Mouse (Mus musculus) CH12.LX (cell line): ENCODE data around the gene Olfr1346. TPM values are rescaled to one million over a fixed set of nuclear protein-coding genes. Genes with fewer than 3 reads are reported as not detected.

Experiments used
- DNase-seq: peaks from one replicate; pipeline ENCODE4 v3.0.0-alpha.2; 2013; ENCODE audit errors: extremely low read depth
- H3K27ac ChIP-seq: 2 replicates; pipeline ENCODE4 v1.5.1; 2012; ENCODE audit warnings: low read depth, mild to moderate bottlenecking, control low read depth, moderate library complexity; ENCODE audit not compliant: insufficient read depth
- H3K27me3 ChIP-seq: replicated peaks from 2 replicates; pipeline ENCODE3; 2012; ENCODE audit warnings: inconsistent platforms
- H3K36me3 ChIP-seq, 2 experiments: replicated peaks in 1 of 2; 2 replicates each; pipeline versions ENCODE3 to v1.6.1; 2012; ENCODE audit warnings: inconsistent platforms in 1 of 2, low read length in 1 of 2, mild to moderate bottlenecking in 1 of 2, mixed read lengths in 1 of 2, moderate library complexity in 1 of 2; ENCODE audit not compliant: control insufficient read depth in 1 of 2, insufficient read depth in 1 of 2
- H3K4me1 ChIP-seq, 2 experiments: 2 replicates each; pipeline ENCODE4 v1.6.1; 2012; ENCODE audit warnings: inconsistent platforms in 1 of 2, moderate library complexity in 1 of 2; ENCODE audit not compliant: insufficient read depth in 2 of 2, control insufficient read depth in 1 of 2
- H3K4me2 ChIP-seq: 2 replicates; pipeline ENCODE4 v1.6.1; 2012; ENCODE audit warnings: low read depth, mild to moderate bottlenecking, control low read depth; ENCODE audit not compliant: poor library complexity, insufficient read depth, severe bottlenecking
- H3K4me3 ChIP-seq, 3 experiments: fragments of 150-350 bp in 1 of 3; sonication (generic) in 1 of 3; replicated peaks in 1 of 3; 2 replicates each; pipeline versions ENCODE3 to v1.5.1; 2011 to 2012; ENCODE audit warnings: low read depth in 2 of 3, low read length in 2 of 3, mild to moderate bottlenecking in 2 of 3, moderate library complexity in 2 of 3, control low read depth in 1 of 3, improper control_type of control experiment in 1 of 3, inconsistent platforms in 1 of 3, mixed read lengths in 1 of 3; ENCODE audit not compliant: poor library complexity in 1 of 3
- H3K79me2 ChIP-seq: replicated peaks from 2 replicates; pipeline ENCODE4 v1.6.1; 2012; ENCODE audit warnings: mild to moderate bottlenecking, moderate library complexity; ENCODE audit not compliant: control insufficient read depth, poor library complexity, insufficient read depth, severe bottlenecking; ENCODE audit errors: extremely low read depth
- H3K9ac ChIP-seq: 2 replicates; pipeline ENCODE4 v1.6.1; 2012; ENCODE audit warnings: low read depth, mild to moderate bottlenecking, control low read depth, moderate library complexity; ENCODE audit not compliant: insufficient read depth
- H3K9me3 ChIP-seq: replicated peaks from 2 replicates; pipeline ENCODE3; 2012; ENCODE audit warnings: low read length, inconsistent platforms, mixed read lengths
- CHD2 ChIP-seq: IDR thresholded peaks from 2 replicates; pipeline ENCODE4 v1.6.1; 2011; ENCODE audit warnings: low read length, improper control_type of control experiment
- CTCF ChIP-seq, 2 experiments: IDR thresholded peaks in 1 of 2; conservative IDR thresholded peaks in 1 of 2; 2 replicates each; pipeline ENCODE4 v1.5.1; 2011 to 2012; ENCODE audit warnings: low read depth in 2 of 2, low read length in 2 of 2, improper control_type of control experiment in 1 of 2, inconsistent platforms in 1 of 2, mild to moderate bottlenecking in 1 of 2, moderate library complexity in 1 of 2
- E2F4 ChIP-seq: IDR thresholded peaks from 2 replicates; pipeline ENCODE4 v1.6.1; 2011; ENCODE audit warnings: low read depth, low read length, improper control_type of control experiment; ENCODE audit not compliant: insufficient replicate concordance
- ELF1 ChIP-seq: IDR thresholded peaks from 2 replicates; pipeline ENCODE4 v1.6.1; 2014; ENCODE audit warnings: low read depth, mild to moderate bottlenecking, inconsistent platforms, low read length, improper control_type of control experiment
- EP300 ChIP-seq: IDR thresholded peaks from 2 replicates; pipeline ENCODE4 v1.6.1; 2011; ENCODE audit warnings: low read length, improper control_type of control experiment
- GABPA ChIP-seq: IDR thresholded peaks from 2 replicates; pipeline ENCODE4 v1.6.1; 2012; ENCODE audit warnings: low read depth, low read length, improper control_type of control experiment, inconsistent platforms; ENCODE audit not compliant: insufficient replicate concordance
- HCFC1 ChIP-seq: IDR thresholded peaks from 2 replicates; pipeline ENCODE4 v1.6.1; 2012; ENCODE audit warnings: low read depth, mild to moderate bottlenecking, inconsistent platforms, low read length, improper control_type of control experiment
- JUN ChIP-seq: IDR thresholded peaks from 2 replicates; pipeline ENCODE4 v1.6.1; 2011; ENCODE audit warnings: low read depth, mild to moderate bottlenecking, low read length, improper control_type of control experiment, moderate library complexity; ENCODE audit not compliant: insufficient read depth
- KAT2A ChIP-seq: IDR thresholded peaks from 2 replicates; pipeline ENCODE4 v1.6.1; 2012; ENCODE audit warnings: low read length, improper control_type of control experiment, inconsistent platforms; ENCODE audit not compliant: insufficient replicate concordance
- MAFK ChIP-seq: IDR thresholded peaks from 2 replicates; pipeline ENCODE4 v1.6.1; 2011; ENCODE audit warnings: low read length, improper control_type of control experiment; ENCODE audit not compliant: insufficient replicate concordance
- MAZ ChIP-seq: IDR thresholded peaks from 2 replicates; pipeline ENCODE4 v1.6.1; 2012; ENCODE audit warnings: low read depth, mild to moderate bottlenecking, inconsistent platforms, low read length, improper control_type of control experiment, moderate library complexity
- MYC ChIP-seq: IDR thresholded peaks from 2 replicates; pipeline ENCODE4 v1.6.1; 2011; ENCODE audit warnings: low read depth, mild to moderate bottlenecking, improper control_type of control experiment, low read length
- NELFE ChIP-seq: IDR thresholded peaks from 2 replicates; pipeline ENCODE4 v1.6.1; 2011; ENCODE audit warnings: low read depth, low read length, improper control_type of control experiment
- NRF1 ChIP-seq: IDR thresholded peaks from 2 replicates; pipeline ENCODE4 v1.6.1; 2014; ENCODE audit warnings: low read depth, mild to moderate bottlenecking, inconsistent platforms, low read length, improper control_type of control experiment, moderate library complexity
- PAX5 ChIP-seq: IDR thresholded peaks from 2 replicates; pipeline ENCODE4 v1.6.1; 2012; ENCODE audit warnings: low read length, inconsistent platforms, mixed read lengths
- POLR2A ChIP-seq: IDR thresholded peaks from 2 replicates; pipeline ENCODE4 v1.6.1; 2011; ENCODE audit warnings: low read depth, mild to moderate bottlenecking, improper control_type of control experiment, low read length
- POLR2AphosphoS2 ChIP-seq: IDR thresholded peaks from 2 replicates; pipeline ENCODE4 v1.6.1; 2011; ENCODE audit warnings: low read depth, low read length, improper control_type of control experiment
- RAD21 ChIP-seq: IDR thresholded peaks from 2 replicates; pipeline ENCODE4 v1.6.1; 2011; ENCODE audit warnings: low read depth, mild to moderate bottlenecking, low read length, improper control_type of control experiment, moderate library complexity
- RCOR1 ChIP-seq: conservative IDR thresholded peaks from 2 replicates; pipeline ENCODE4 v1.6.1; 2012; ENCODE audit warnings: low read depth, mild to moderate bottlenecking, inconsistent platforms, low read length, improper control_type of control experiment
- UBTF ChIP-seq: IDR thresholded peaks from 2 replicates; pipeline ENCODE4 v1.6.1; 2012; ENCODE audit warnings: low read depth, mild to moderate bottlenecking, inconsistent platforms, low read length, improper control_type of control experiment, moderate library complexity
- USF1 ChIP-seq: IDR thresholded peaks from 2 replicates; pipeline ENCODE4 v1.6.1; 2014; ENCODE audit warnings: low read depth, mild to moderate bottlenecking, inconsistent platforms, low read length, improper control_type of control experiment
- USF2 ChIP-seq: conservative IDR thresholded peaks from 2 replicates; pipeline ENCODE4 v1.6.1; 2011; ENCODE audit warnings: low read depth, low read length, improper control_type of control experiment
- ZKSCAN1 ChIP-seq: IDR thresholded peaks from 2 replicates; pipeline ENCODE4 v1.6.1; 2012; ENCODE audit warnings: low read depth, inconsistent platforms, low read length, improper control_type of control experiment, borderline replicate concordance
- dilution Hi-C: fragments of 300-500 bp; cut with MboI; formaldehyde crosslinking; loops from 2 replicates; pipeline ENCODE4 v1.14.3; 2020; ENCODE audit warnings: low sequenced_read_pairs; ENCODE audit not compliant: extremely low pct_unique_long_range_greater_than_20kb, extremely low pct_ligation_motif_present
- in situ Hi-C: fragments of 300-500 bp; cut with MboI; formaldehyde crosslinking; loops from 3 replicates; pipeline ENCODE4 v1.14.3; 2019; ENCODE audit warnings: low sequenced_read_pairs, low pct_ligation_motif_present, low pct_unique_long_range_greater_than_20kb, mixed read lengths
- polyA plus RNA-seq: library from polyadenylated mRNA; unstranded; fragments of >175 nt; gene quantifications from 2 replicates; pipeline ENCODE4 v1.2.1, GENCODE M21; 2012; ENCODE audit warnings: low read depth; ENCODE audit not compliant: insufficient read length
- total RNA-seq, 2 experiments: library from RNA; depleted of rRNA; stranded (reverse); fragments of 300-350 nt in 1 of 2; fragments of >200 nt in 1 of 2; gene quantifications; 2 replicates each; pipeline ENCODE4 v1.2.3; 2012 to 2014

Olfr1346 gene
- total and polyA plus RNA-seq, 3 experiments: not detected

GRCm38 (mm10) chr7:6486841-6487240, 19.9 kb downstream of the Olfr1346 start, which contains the start of gene Olfr5:
Gene Olfr5, minus strand, starts transcription at chr7:6486941.
- H3K4me3 ChIP-seq: no peak within 1 kb of the TSS
- dilution Hi-C loops (no loop called here), in situ Hi-C loops (no loop called here)
- no peaks in the 10 kb centered on the region for H3K36me3 ChIP-seq
- no peak within 1 kb of the TSS for H3K4me2 ChIP-seq
- DNase-seq: no peak
- no peaks in the 10 kb centered on the region for H3K27me3 ChIP-seq
- H3K27ac ChIP-seq: no peak within 1 kb of the TSS
- H3K4me1 ChIP-seq: no peaks in the 10 kb centered on the region
- no peak within 1 kb of the TSS for H3K9ac ChIP-seq
- H3K9me3 ChIP-seq: peaks cover 29% of the 10 kb centered on the region
- TF ChIP-seq UBTF (no peak), NRF1 (no peak), JUN (no peak), RAD21 (no peak), ZKSCAN1 (no peak), MAFK (no peak)
- TF ChIP-seq, all 38 proteins: peak for 0
- H3K79me2 ChIP-seq: no peaks in the 10 kb centered on the region

DNA sequence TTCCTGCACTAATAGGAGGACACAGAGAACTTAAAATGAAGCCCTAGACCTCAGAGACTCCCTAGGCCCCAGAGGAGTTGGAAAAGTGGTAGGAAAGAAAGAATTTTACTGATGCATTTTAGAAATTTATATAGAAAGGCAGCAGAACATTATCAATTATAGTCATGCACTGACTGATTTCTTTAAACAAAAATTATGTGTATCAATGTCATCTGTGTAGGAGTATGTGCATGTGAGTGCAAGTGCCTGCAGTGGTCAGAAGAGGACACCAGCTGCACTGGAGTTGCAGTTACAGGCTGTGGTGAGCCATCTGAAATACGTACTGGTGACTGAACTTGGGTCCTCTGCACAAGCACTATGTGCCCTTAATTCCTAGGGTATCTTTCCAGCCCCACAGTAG, 32.8 kb downstream of the Olfr1346 start, which contains the start of gene Olfr1347:
Gene Olfr1347, minus strand, starts transcription at position 101 of the 400 bp plus-strand sequence.
- dilution Hi-C loops: no loop called here
- Histone ChIP-seq H3K27ac (no peak within 1 kb of the TSS), H3K9ac (no peak within 1 kb of the TSS), H3K27me3 (no peaks in the 10 kb centered on the region), H3K79me2 (no peaks in the 10 kb centered on the region), H3K4me1 (no peaks in the 10 kb centered on the region), H3K9me3 (peaks cover 33% of the 10 kb centered on the region), H3K36me3 (no peaks in the 10 kb centered on the region), H3K4me2 (no peak within 1 kb of the TSS), H3K4me3 (no peak within 1 kb of the TSS)
- no peak for DNase-seq
- in situ Hi-C loops: no loop called here
- no peak for TF ChIP-seq MAZ
- TF ChIP-seq ZKSCAN1: no peak
- TF ChIP-seq NELFE: no peak
- TF ChIP-seq GABPA: no peak
- no peak for TF ChIP-seq CHD2
- TF ChIP-seq EP300: no peak
- TF ChIP-seq RAD21: no peak
- TF ChIP-seq POLR2AphosphoS2: no peak
- TF ChIP-seq PAX5: no peak
- no peak for TF ChIP-seq RCOR1
- no peak for TF ChIP-seq USF2
- no peak for TF ChIP-seq MYC
- no peak for TF ChIP-seq KAT2A
- no peak for TF ChIP-seq HCFC1
- no peak for TF ChIP-seq USF1
- TF ChIP-seq ELF1: no peak
- TF ChIP-seq POLR2A: no peak
- TF ChIP-seq E2F4: no peak
- no peak for TF ChIP-seq CTCF (conservative IDR thresholded peaks at IDR 0.05 in 1 of 2, IDR thresholded peaks at IDR 0.05 in 1 of 2; ENCODE audit: low read depth in 2 of 2, low read length in 2 of 2)
- no peak for TF ChIP-seq NRF1
